ENCODE assay signal across 30 mouse cellular contexts in genomic region chr5:3611835-3612234, GRCm38 (mm10). TPM values are rescaled to one million over a fixed set of nuclear protein-coding genes. Genes with fewer than 3 reads are reported as not detected.
"Had no signal": no experiment of that assay in that cellular context is flagged by ENCODE, and none has a peak within 500 bp of the region (broad histone marks: within the 10 kb centered on the region; RNA-seq: fewer than 3 reads in every experiment).

No protein-coding gene starts in this region.

RNA-seq across cellular contexts. Expression of gene Tmbim7, which starts 39.1 kb away (rescaled TPM):
- total RNA-seq: gastrocnemius, adult 8-10 months; gastrocnemius, postnatal 14 days; gastrocnemius, postnatal 36 days; heart, adult 18-20 months; heart, postnatal 14 days; heart, postnatal 36 days; hematopoietic stem cell, adult 5-6 weeks; hindbrain, postnatal 0 days; layer of hippocampus, adult 8-10 months; layer of hippocampus, postnatal 14 days; layer of hippocampus, postnatal 36 days; left cerebral cortex, adult 18-20 months; left cerebral cortex, postnatal 14 days; left cerebral cortex, postnatal 36 days had no signal
- polyA plus RNA-seq: heart, embryonic 11.5 days; heart, embryonic 13.5 days; heart, embryonic 15.5 days; heart, postnatal 0 days; hindbrain, embryonic 11.5 days; hindbrain, embryonic 13.5 days; hindbrain, embryonic 15.5 days; hindbrain, postnatal 0 days; intestine, embryonic 14.5 days; intestine, embryonic 16.5 days; kidney, adult 2 months; kidney, embryonic 15.5 days; limb, embryonic 10.5 days; limb, embryonic 12.5 days; liver, embryonic 11.5 days; liver, embryonic 13.5 days; liver, embryonic 15.5 days had no signal
